Mouse (Mus musculus) right cerebral cortex, postnatal 10 days (tissue): ENCODE data around the gene S100a16.
A peak's percentile ranks its signal among the peaks of the same experiment; 100 is the strongest.

ENCODE experiments used
- DNase-seq, 2 experiments: peaks; one replicate each; pipeline ENCODE4 v3.0.0; 2021; ENCODE audit warnings: low spot score in 2 of 2

The S100a16 gene

GRCm38 (mm10) chr3:90537141-90537904 lies at the start of gene S100a16:
S100a16 (plus strand) TSS chr3:90537254.
- peak; percentile 56 to 70 for DNase-seq

- DNase-seq = no peak
These were observed 48.5 kb upstream of the S100a16 start for GRCm38 (mm10) chr3:90488576-90488975.

GRCm38 (mm10) chr3:90490696-90491256 lies 46.3 kb upstream of the S100a16 start, which contains the start of gene Snapin:
Snapin (minus strand) TSS chr3:90491033.
- DNase-seq = peak; percentile 95 to 96

GRCm38 (mm10) chr3:90491350-90491749 lies 45.7 kb upstream of the S100a16 start:
- DNase-seq = peak; percentile 62 to 72

GRCm38 (mm10) chr3:90493831-90494540 lies 43.1 kb upstream of the S100a16 start:
- DNase-seq = no peak

GRCm38 (mm10) chr3:90495850-90496525 lies 41.1 kb upstream of the S100a16 start:
- DNase-seq = no peak

- no peak for DNase-seq
These were observed 39.5 kb upstream of the S100a16 start for GRCm38 (mm10) chr3:90497597-90497996.

- no peak for DNase-seq
These were observed 33.6 kb upstream of the S100a16 start for GRCm38 (mm10) chr3:90503444-90503843.

- no peak for DNase-seq
These were observed 31.8 kb upstream of the S100a16 start for GRCm38 (mm10) chr3:90505216-90505615.

- DNase-seq = no peak
These were observed 30.7 kb upstream of the S100a16 start for GRCm38 (mm10) chr3:90506362-90506761.

- DNase-seq = no peak
These were observed 28.6 kb upstream of the S100a16 start for GRCm38 (mm10) chr3:90508287-90508949.

GRCm38 (mm10) chr3:90508950-90509746 lies 27.9 kb upstream of the S100a16 start, which contains the start of gene Chtop:
Chtop (minus strand) TSS chr3:90509498.
- DNase-seq = peak; percentile 99 to 100

GRCm38 (mm10) chr3:90509747-90510123 lies 27.3 kb upstream of the S100a16 start:
- no peak for DNase-seq

- no peak for DNase-seq
These were observed 24.8 kb upstream of the S100a16 start for GRCm38 (mm10) chr3:90512276-90512675.

- DNase-seq = no peak
These were observed 24.0 kb upstream of the S100a16 start for GRCm38 (mm10) chr3:90512948-90513642.

GRCm38 (mm10) chr3:90513796-90514590 lies 23.1 kb upstream of the S100a16 start, which contains the start of the genes S100a1 and S100a13:
S100a1 (minus strand) TSS chr3:90514392.
S100a13 (plus strand) TSS chr3:90514435.
- DNase-seq = peak; percentile 59

GRCm38 (mm10) chr3:90514691-90515090 lies 22.4 kb upstream of the S100a16 start:
- DNase-seq = peak in 1 of 2 experiments; percentile 52

GRCm38 (mm10) chr3:90515242-90515641 lies 21.8 kb upstream of the S100a16 start:
- no peak for DNase-seq

GRCm38 (mm10) chr3:90515789-90516188 lies 21.3 kb upstream of the S100a16 start:
- DNase-seq = no peak
